Mouse (Mus musculus): ENCODE data around the gene Cyp39a1. TPM values are rescaled to one million over a fixed set of nuclear protein-coding genes. Genes with fewer than 3 reads are reported as not detected.

Gene Cyp39a1
- polyA plus RNA-seq, 1 experiment from 2014 or later = 13.2 TPM

DNA sequence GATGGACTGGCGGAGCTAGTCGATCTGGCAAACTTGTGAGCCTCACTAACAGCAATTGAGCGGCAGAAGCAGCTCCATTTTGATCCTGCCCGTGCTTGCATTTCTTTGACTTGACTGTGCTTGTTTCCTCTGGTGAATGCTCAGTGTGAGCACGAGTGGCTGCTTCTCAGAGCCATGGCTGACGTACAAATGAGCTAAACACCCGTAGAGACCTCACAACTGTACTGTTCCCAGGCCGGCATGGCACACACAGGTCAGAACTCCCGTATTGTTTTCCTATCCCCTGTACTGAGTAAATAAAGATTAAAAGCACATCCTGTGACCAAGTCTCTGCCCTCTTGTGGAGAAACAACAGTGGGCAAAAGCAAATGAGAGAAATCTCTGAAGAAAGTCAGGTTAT lies 22.4 kb downstream of the Cyp39a1 start:
- Histone ChIP-seq H3K9me3 (no peaks in the 10 kb centered on the region), H3K4me3 (no peak overlapping the region), H3K27ac (replicated peaks) (no peak overlapping the region), H3K9ac (no peak overlapping the region), H3K36me3 (no peaks in the 10 kb centered on the region), H3K4me1 (replicated peaks) (no peaks in the 10 kb centered on the region), H3K4me2 (no peak overlapping the region), H3K27me3 (no peaks in the 10 kb centered on the region)
- WGBS = 88% methylated on average over 9 of the region's 9 CpGs
- no peak for ATAC-seq (ENCODE audit: low read depth)

DNA sequence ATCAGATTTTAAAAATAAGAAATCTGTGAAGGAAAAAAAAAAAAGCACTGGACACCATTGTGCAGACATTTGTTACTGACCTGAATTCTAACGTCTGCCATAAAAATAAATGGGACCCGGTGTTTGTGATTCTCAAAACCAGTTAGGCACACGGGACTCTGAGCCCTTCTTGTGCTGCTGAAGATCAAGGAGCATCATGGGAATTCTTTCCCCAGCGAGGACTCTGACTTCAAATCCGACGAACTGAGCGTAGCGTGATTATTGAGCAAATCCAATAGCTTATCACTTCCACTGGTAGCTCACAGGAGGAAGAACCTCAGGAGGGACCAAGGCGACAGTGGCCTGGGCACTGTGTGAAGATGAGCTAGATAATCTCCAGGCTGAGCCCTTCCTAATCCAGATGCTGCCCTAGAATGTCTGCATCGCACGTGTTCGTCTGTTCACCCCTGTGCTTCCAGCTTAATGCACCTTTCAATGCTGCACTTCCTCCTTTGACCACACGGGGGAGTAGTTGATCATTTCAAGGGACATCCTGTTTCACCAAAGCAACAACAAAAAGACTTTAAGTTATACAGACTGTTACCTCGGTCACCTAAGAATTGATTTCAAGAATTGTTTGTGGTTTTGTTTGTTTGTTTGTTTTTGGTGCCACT lies 31.9 kb downstream of the Cyp39a1 start:
- Histone ChIP-seq H3K4me1 (replicated peaks) (no peaks in the 10 kb centered on the region), H3K4me3 (no peak overlapping the region), H3K27me3 (no peaks in the 10 kb centered on the region), H3K9ac (peak overlapping the region; percentile 12; the same call in 1 of the 2 replicates), H3K27ac (replicated peaks) (no peak overlapping the region), H3K36me3 (no peaks in the 10 kb centered on the region), H3K4me2 (peak overlapping the region; percentile 41), H3K9me3 (0 out of 2 replicates have a peak, but pooled peaks cover 4% of the 10 kb centered on the region)
- WGBS = 38% methylated on average over 14 of the region's 14 CpGs
- peak; percentile 82 for ATAC-seq (ENCODE audit: low read depth)

DNA sequence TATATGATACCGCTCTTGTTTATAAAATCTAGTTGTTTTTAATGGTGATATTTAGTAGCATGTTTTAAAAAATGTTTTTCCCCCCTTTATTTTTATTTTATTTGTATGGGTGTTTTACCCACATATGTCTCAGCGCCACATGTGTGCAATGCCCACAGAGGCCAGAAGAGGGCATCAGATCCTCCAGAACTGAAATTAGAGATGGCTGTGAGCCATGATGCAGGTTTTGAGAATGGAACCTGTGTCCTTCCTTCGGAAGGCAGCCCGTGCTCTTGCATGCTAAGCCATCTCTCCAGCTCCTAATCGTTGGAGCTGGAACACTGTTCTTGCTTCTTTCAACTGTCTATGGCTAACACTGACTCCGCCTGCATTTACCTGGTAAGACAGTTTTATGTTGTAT lies 33.8 kb downstream of the Cyp39a1 start:
- no peak overlapping the region for H3K4me3 ChIP-seq
- H3K4me2 ChIP-seq = no peak overlapping the region
- no peak overlapping the region for H3K9ac ChIP-seq
- no peak for ATAC-seq (ENCODE audit: low read depth)
- WGBS = 75% methylated on average over 6 of the region's 6 CpGs
- H3K9me3 ChIP-seq = 0 out of 2 replicates have a peak, but pooled peaks cover 4% of the 10 kb centered on the region
- H3K27me3 ChIP-seq = no peaks in the 10 kb centered on the region
- H3K27ac ChIP-seq (replicated peaks) = no peak overlapping the region
- H3K4me1 ChIP-seq (replicated peaks) = no peaks in the 10 kb centered on the region
- no peaks in the 10 kb centered on the region for H3K36me3 ChIP-seq

DNA sequence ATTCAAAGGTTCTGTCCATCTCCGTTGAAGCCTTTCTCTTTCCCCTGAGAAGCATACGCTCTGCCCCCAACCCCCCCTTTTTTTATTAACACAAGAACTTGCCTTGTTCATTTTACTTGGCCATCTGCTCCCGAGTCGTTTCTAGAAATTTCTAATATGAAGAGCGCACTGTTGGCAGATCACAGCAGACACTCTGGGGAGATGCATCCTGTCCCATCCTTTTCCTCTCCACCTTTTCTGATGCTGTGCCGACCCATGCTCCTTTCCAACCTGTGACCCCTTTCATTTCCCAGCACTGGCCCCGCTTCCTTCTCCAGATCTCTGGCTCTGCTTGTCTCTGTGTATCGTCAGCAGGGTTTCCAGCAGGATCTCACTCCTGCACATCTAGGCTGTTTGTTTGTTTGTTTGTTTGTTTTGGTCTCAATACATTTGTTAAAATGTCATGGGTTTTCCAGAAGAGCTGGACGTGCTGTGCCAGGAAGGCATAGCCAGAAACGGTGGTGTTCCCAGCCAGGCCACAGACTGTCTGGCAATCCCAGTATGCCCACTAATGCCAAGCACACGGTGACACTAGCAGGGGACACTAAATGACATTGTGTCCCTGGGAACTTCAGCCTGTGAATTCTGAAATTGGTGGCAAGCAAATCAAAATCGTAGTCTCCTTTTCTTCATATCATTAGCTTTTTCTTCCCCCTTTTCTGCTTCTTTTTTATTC lies 37.1 kb downstream of the Cyp39a1 start:
- ATAC-seq (ENCODE audit: low read depth) = no peak
- no peaks in the 10 kb centered on the region for H3K36me3 ChIP-seq
- 89% methylated on average over 12 of the region's 12 CpGs for WGBS

DNA sequence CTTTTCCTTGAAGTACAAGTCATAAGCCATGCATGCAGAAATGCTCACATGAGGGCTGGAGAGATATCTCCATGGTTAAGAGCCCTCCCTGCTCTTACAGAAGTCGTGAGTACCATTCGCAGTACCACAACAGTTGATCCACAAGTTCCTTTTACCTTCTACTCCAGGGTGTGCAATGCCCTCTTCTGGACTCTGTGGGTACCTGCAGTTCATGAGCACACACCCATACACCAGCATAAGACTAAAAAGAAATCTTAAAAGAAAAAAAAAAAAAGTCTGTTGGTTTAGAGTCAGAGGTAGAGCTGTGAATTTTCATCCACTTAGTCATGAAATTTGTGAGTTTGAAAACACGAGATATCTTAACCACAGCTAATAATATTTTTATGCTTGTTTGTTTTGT lies 39.5 kb downstream of the Cyp39a1 start:
- Histone ChIP-seq H3K27ac (replicated peaks) (no peak overlapping the region), H3K4me3 (no peak overlapping the region), H3K4me2 (no peak overlapping the region), H3K4me1 (replicated peaks) (no peaks in the 10 kb centered on the region), H3K27me3 (no peaks in the 10 kb centered on the region), H3K9ac (no peak overlapping the region), H3K9me3 (no peaks in the 10 kb centered on the region), H3K36me3 (no peaks in the 10 kb centered on the region)
- ATAC-seq (ENCODE audit: low read depth) = no peak
- 90% methylated on average over 3 of the region's 3 CpGs for WGBS

More for the DNA sequence above, 37.1 kb downstream of the Cyp39a1 start:
- no peak overlapping the region for H3K4me2 ChIP-seq
- H3K4me1 ChIP-seq (replicated peaks) = no peaks in the 10 kb centered on the region
- no peak overlapping the region for H3K9ac ChIP-seq
- no peaks in the 10 kb centered on the region for H3K9me3 ChIP-seq
- no peak overlapping the region for H3K4me3 ChIP-seq
- H3K27me3 ChIP-seq = no peaks in the 10 kb centered on the region
- H3K27ac ChIP-seq (replicated peaks) = no peak overlapping the region

DNA sequence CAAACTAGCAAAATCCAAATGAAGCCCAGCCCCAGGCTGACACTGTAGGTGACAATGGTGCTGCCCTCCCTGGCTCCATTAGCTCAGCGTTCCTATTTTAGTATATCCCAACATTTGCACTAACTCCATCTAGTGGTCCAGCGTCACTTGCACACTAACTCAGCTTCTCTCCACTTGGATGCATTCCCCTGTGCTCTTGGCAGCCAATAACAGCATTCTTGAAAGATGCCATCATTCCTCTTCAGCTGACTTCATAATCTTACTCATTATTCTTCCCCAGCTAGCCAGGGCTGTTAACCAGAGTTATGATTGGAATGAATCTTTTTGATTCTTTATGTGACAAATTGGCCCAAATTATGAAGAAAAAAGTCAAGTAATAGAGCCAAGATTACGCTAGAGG lies 40.0 kb downstream of the Cyp39a1 start:
- ATAC-seq (ENCODE audit: low read depth) = no peak
- Histone ChIP-seq H3K36me3 (no peaks in the 10 kb centered on the region), H3K27me3 (no peaks in the 10 kb centered on the region), H3K4me3 (no peak overlapping the region), H3K4me1 (replicated peaks) (no peaks in the 10 kb centered on the region), H3K4me2 (no peak overlapping the region), H3K9ac (no peak overlapping the region), H3K27ac (replicated peaks) (no peak overlapping the region), H3K9me3 (no peaks in the 10 kb centered on the region)
- WGBS = 84% methylated on average over 3 of the region's 3 CpGs

DNA sequence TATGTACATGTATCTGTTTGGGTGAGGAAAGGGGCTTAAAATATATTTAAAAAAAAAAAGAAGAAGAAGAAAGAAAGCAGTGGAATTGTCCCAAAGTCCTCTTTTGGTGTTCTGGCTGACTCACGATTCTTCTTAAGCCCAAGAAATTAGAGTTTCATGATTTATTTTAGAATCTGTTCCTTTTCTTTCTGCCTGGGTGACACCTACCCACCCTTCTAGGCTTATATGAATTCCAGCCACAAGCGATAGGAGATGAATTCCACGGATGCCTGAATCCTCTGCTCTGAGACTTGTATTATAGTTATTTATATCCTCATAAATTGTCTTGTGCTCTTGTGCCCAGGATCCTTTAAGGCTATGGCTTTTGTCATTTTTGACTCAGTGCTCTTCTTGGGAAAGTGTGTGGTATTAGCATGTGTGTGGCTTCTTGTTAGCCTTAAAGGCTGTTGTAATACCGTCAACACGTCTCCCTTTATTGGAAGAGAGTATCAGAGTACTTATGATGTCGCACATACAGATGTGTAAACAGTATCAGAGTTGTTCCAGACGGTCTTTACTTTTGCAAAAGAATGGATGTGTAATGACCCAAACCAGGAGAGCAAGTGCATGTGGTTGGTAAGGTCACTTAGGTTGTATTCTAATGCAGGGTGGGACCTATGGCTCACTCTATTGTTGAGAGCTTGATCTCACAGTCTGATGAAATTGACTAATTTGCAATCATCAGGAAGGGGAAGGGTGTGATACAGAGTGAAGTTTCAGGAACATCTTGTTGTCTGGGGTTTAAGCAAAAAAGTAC lies 44.5 kb downstream of the Cyp39a1 start:
- Histone ChIP-seq H3K4me2 (no peak overlapping the region), H3K27ac (replicated peaks) (no peak overlapping the region), H3K9ac (no peak overlapping the region), H3K36me3 (no peaks in the 10 kb centered on the region), H3K4me1 (replicated peaks) (no peaks in the 10 kb centered on the region), H3K4me3 (no peak overlapping the region), H3K27me3 (no peaks in the 10 kb centered on the region), H3K9me3 (no peaks in the 10 kb centered on the region)
- no peak for ATAC-seq (ENCODE audit: low read depth)
- 83% methylated on average over 7 of the region's 7 CpGs for WGBS

DNA sequence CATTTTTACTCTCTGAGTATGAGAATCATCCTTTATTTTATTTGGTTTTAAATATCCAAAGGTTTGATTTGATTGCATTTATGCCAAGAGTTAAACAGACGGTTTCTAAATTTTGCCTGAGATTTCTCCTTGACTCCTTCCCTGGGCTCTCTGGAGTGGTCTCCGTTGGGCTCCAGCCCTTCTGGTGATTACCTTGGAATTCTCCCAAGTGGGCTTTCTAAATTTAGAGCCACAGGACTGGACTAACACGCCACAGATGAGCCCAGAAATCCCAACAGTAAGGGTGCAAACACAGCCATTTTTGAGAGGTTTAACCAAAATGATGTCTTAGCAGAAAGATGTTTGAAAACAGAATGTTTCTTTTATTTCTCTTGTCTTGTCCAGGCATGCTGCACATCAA lies 47.0 kb downstream of the Cyp39a1 start:
- no peak overlapping the region for H3K9ac ChIP-seq
- H3K4me2 ChIP-seq = no peak overlapping the region
- WGBS = 72% methylated on average over 3 of the region's 3 CpGs
- H3K9me3 ChIP-seq = no peaks in the 10 kb centered on the region
- no peak for ATAC-seq (ENCODE audit: low read depth)
- no peak overlapping the region for H3K27ac ChIP-seq (replicated peaks)
- H3K4me3 ChIP-seq = no peak overlapping the region
- no peaks in the 10 kb centered on the region for H3K4me1 ChIP-seq (replicated peaks)
- no peaks in the 10 kb centered on the region for H3K27me3 ChIP-seq
- no peaks in the 10 kb centered on the region for H3K36me3 ChIP-seq

DNA sequence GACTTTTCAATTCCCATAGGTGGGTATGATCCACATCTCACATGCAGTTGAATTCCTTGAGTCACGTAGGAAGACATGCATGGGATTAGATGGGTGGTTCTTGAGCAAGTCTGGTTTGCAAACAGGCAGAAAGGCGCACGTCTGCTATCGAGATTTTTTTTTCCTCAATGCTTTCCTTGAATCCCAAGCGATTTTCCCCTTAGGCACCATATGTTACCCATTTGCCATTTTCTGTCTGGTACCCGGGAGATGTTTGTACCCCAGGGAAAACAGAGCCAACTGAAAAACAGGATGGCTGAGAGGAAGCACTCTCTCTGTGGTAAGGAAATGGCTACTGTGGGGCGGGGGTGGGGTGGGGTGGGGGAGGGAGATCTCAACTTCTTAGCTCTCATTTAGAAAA lies 49.4 kb downstream of the Cyp39a1 start:
- H3K4me3 ChIP-seq = no peak overlapping the region
- no peak overlapping the region for H3K9ac ChIP-seq
- no peaks in the 10 kb centered on the region for H3K36me3 ChIP-seq
- ATAC-seq (ENCODE audit: low read depth) = no peak
- 69% methylated on average over 7 of the region's 7 CpGs for WGBS
- H3K4me2 ChIP-seq = no peak overlapping the region
- no peaks in the 10 kb centered on the region for H3K27me3 ChIP-seq
- no peaks in the 10 kb centered on the region for H3K4me1 ChIP-seq (replicated peaks)
- 0 out of 2 replicates have a peak overlapping the region, but pooled peaks have one; percentile 9 for H3K27ac ChIP-seq (replicated peaks)
- H3K9me3 ChIP-seq = no peaks in the 10 kb centered on the region

DNA sequence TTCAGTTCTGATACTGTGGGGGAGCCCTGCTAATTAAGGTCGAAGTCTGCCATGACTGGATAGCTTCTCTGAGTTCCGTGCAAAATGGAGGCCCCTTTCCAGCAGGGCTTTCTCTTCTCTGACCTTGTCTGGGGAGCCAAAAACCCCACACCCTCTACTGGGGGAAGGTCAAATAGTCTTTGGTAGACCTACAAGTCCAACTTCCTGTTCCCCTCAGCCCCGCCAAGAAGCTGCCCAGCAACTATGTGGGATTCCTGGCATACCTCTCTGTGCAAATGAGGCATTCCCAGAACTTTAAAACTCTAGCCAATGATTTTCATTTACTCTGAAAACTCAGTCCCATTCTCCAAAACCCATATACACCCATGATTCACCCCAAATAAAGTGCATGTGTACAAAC lies 52.2 kb downstream of the Cyp39a1 start:
- Histone ChIP-seq H3K9ac (no peak overlapping the region), H3K27me3 (no peaks in the 10 kb centered on the region), H3K9me3 (no peaks in the 10 kb centered on the region), H3K4me3 (no peak overlapping the region), H3K27ac (replicated peaks) (no peak overlapping the region), H3K36me3 (no peaks in the 10 kb centered on the region), H3K4me2 (no peak overlapping the region), H3K4me1 (replicated peaks) (no peaks in the 10 kb centered on the region)
- 91% methylated on average over 3 of the region's 3 CpGs for WGBS
- no peak for ATAC-seq (ENCODE audit: low read depth)

DNA sequence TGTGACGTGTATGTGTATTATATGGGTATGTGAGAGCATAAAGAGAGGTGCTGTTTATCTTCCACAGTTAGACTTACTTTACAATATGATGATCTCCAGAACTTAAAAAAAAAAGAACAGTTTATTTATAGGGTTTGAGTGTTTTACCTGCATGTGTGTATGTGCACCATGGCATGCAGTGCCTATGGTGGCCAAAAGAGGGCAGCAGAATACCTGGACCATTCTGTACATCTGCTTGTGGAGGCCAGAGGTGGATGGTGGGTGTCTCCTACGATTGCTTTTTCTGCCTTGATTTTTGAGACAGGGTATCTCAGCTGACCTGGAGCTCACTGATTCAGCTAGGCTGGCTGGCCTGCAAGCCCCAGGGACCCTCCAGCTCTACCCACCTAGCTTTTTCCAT lies 57.3 kb downstream of the Cyp39a1 start:
- ATAC-seq (ENCODE audit: low read depth) = no peak
- H3K4me3 ChIP-seq = no peak overlapping the region
- no peak overlapping the region for H3K9ac ChIP-seq
- no peaks in the 10 kb centered on the region for H3K9me3 ChIP-seq
- H3K27ac ChIP-seq (replicated peaks) = no peak overlapping the region
- H3K27me3 ChIP-seq = no peaks in the 10 kb centered on the region
- H3K4me1 ChIP-seq (replicated peaks) = no peaks in the 10 kb centered on the region
- 94% methylated on average over 2 of the region's 2 CpGs for WGBS
- no peaks in the 10 kb centered on the region for H3K36me3 ChIP-seq
- no peak overlapping the region for H3K4me2 ChIP-seq

DNA sequence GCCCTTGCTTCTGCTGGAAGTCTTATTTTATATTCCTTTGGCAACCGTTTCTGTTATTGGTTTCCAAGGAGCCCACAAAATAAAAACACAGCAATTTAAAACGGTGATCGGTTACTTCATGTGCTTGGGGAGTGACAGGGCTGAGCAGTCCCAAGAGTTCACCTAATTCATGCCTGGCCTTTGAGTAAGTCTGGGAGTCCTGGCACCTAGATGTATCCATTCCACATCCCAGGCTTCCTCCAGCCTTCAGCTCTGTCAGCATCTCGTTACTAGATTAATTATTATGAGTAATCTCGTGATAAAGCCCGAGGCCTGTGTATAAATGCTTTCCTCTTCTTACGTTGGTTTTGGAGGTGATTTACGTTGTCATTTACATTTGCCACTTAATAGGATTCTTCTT lies 64.1 kb downstream of the Cyp39a1 start:
- no peak for ATAC-seq (ENCODE audit: low read depth)

More for the DNA sequence above, 64.1 kb downstream of the Cyp39a1 start:
- Histone ChIP-seq H3K27me3 (no peaks in the 10 kb centered on the region), H3K4me1 (replicated peaks) (no peaks in the 10 kb centered on the region), H3K4me2 (no peak overlapping the region), H3K9me3 (no peaks in the 10 kb centered on the region), H3K36me3 (no peaks in the 10 kb centered on the region), H3K4me3 (no peak overlapping the region), H3K27ac (replicated peaks) (no peak overlapping the region), H3K9ac (no peak overlapping the region)
- 66% methylated on average over 8 of the region's 8 CpGs for WGBS

Data from neural tube, embryonic 13.5 days (tissue).